Mouse (Mus musculus) ES-E14 (cell line): Measurements from ENCODE around the gene Prkch. TPM values are rescaled to one million over a fixed set of nuclear protein-coding genes. Genes with fewer than 3 reads are reported as not detected.

ENCODE experiments used
- DNase-seq: peaks from one replicate; pipeline ENCODE4 v3.0.0-alpha.2; 2013; ENCODE audit warnings: low read depth, low spot score
- H3K27ac ChIP-seq: 2 replicates; pipeline ENCODE4 v1.5.1; 2012; ENCODE audit warnings: low read depth, mild to moderate bottlenecking, low read length, moderate library complexity, mixed read lengths; ENCODE audit not compliant: poor library complexity, insufficient read depth, severe bottlenecking
- H3K36me3 ChIP-seq: 2 replicates; pipeline ENCODE4 v1.6.1; 2012; ENCODE audit warnings: mild to moderate bottlenecking, low read length, moderate library complexity, mixed read lengths; ENCODE audit not compliant: control insufficient read depth, poor library complexity, insufficient read depth, severe bottlenecking
- H3K4me1 ChIP-seq, 2 experiments: fragments of 150-350 bp in 1 of 2; sonication (generic) in 1 of 2; 2 replicates each; pipeline ENCODE4 v1.6.1; 2012; ENCODE audit warnings: low read length in 2 of 2, mild to moderate bottlenecking in 1 of 2, mixed read lengths in 1 of 2; ENCODE audit not compliant: control insufficient read depth in 2 of 2, insufficient read depth in 2 of 2, poor library complexity in 1 of 2
- H3K4me3 ChIP-seq, 2 experiments: fragments of 150-350 bp in 1 of 2; sonication (generic) in 1 of 2; 2 replicates each; pipeline ENCODE4 v1.5.1; 2012; ENCODE audit warnings: low read length in 2 of 2, low read depth in 1 of 2, mild to moderate bottlenecking in 1 of 2, mixed read lengths in 1 of 2; ENCODE audit not compliant: insufficient read depth in 1 of 2, poor library complexity in 1 of 2, severe bottlenecking in 1 of 2
- H3K9ac ChIP-seq: 2 replicates; pipeline ENCODE4 v1.6.1; 2012; ENCODE audit warnings: low read depth, mild to moderate bottlenecking, low read length, mixed read lengths; ENCODE audit not compliant: poor library complexity, insufficient read depth, severe bottlenecking
- H3K9me3 ChIP-seq: fragments of 150-350 bp; sonication (generic); 2 replicates; pipeline ENCODE4 v1.6.1; 2012; ENCODE audit warnings: low read depth, mild to moderate bottlenecking, low read length; ENCODE audit not compliant: control insufficient read depth, insufficient read depth
- CHD2 ChIP-seq: IDR thresholded peaks from 2 replicates; pipeline ENCODE4 v1.6.1; 2014; ENCODE audit warnings: mild to moderate bottlenecking, low read depth, low read length, inconsistent platforms
- HCFC1 ChIP-seq: IDR thresholded peaks from 2 replicates; pipeline ENCODE4 v1.6.1; 2012; ENCODE audit warnings: low read length, inconsistent platforms, borderline replicate concordance; ENCODE audit not compliant: insufficient read depth
- MAFK ChIP-seq: IDR thresholded peaks from 2 replicates; pipeline ENCODE4 v1.6.1; 2014; ENCODE audit warnings: mild to moderate bottlenecking, low read depth, low read length, inconsistent platforms; ENCODE audit not compliant: insufficient read depth
- ZC3H11A ChIP-seq: IDR thresholded peaks from 2 replicates; pipeline ENCODE4 v1.6.1; 2012; ENCODE audit warnings: low read depth, mild to moderate bottlenecking, inconsistent platforms, low read length, borderline replicate concordance
- ZNF384 ChIP-seq: IDR thresholded peaks from 2 replicates; pipeline ENCODE4 v1.6.1; 2012; ENCODE audit warnings: low read depth, low read length, inconsistent platforms
- in situ Hi-C, 2 experiments: fragments of 600-800 bp; cut with MboI; formaldehyde crosslinking; loops; one replicate each; pipeline ENCODE4 v1.15.1; 2025; ENCODE audit warnings: low sequenced_read_pairs in 2 of 2, inconsistent platforms in 1 of 2; ENCODE audit not compliant: unreplicated experiment in 2 of 2
- total RNA-seq: library from RNA; depleted of rRNA; stranded (reverse); fragments of 300-350 nt; gene quantifications from 2 replicates; pipeline ENCODE4 v1.2.3, GENCODE M21; 2012

The Prkch gene
- total RNA-seq, 1 experiment: 2.8 TPM

GRCm38 (mm10) chr12:73696084-73696483, 111.5 kb downstream of the Prkch start:
- DNase-seq: no peak
- no peak for TF ChIP-seq ZC3H11A
- no peak for TF ChIP-seq CHD2
- TF ChIP-seq MAFK: peak; percentile 86
- Histone ChIP-seq H3K4me1 (peaks cover 0 to 6% of the 10 kb centered on the region in 2 experiments; a peak in 1 of 4 replicates), H3K4me3 (no peak overlapping the region), H3K27ac (no peak overlapping the region), H3K9ac (no peak overlapping the region), H3K9me3 (no peaks in the 10 kb centered on the region), H3K36me3 (no peaks in the 10 kb centered on the region)
- in situ Hi-C loops: no loop called here

- Histone ChIP-seq H3K9me3 (no peaks in the 10 kb centered on the region), H3K27ac (no peak overlapping the region), H3K4me3 (no peak overlapping the region), H3K9ac (no peak overlapping the region), H3K36me3 (no peaks in the 10 kb centered on the region), H3K4me1 (peaks cover 0 to 6% of the 10 kb centered on the region in 2 experiments; a peak in 1 of 4 replicates)
- no peak for DNase-seq
- TF ChIP-seq ZNF384 (no peak), MAFK (no peak), ZC3H11A (no peak), CHD2 (no peak), HCFC1 (no peak)
- in situ Hi-C loops: no loop called here
These were observed 112.3 kb downstream of the Prkch start for GRCm38 (mm10) chr12:73696946-73697345.

DNA sequence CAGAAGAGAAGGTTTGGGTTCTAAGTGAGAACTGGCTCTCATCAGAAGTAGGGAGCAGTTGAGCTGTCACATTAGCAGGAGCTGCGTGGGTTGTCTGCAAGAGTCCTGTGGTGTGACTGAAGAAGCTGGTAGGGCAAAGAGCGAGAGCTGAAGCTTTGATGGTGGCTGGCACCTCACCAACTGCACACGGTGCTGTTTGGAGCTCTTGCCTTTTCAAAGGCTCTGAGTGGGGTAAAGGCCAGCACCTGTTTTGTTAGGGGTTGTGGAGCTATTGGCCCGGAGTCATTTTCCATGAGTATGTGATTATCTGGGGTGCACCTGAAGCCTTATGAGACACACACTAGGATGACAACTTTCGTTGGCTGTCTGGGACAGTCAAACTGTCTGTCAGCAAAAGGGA, 113.8 kb downstream of the Prkch start:
- no peaks in the 10 kb centered on the region for H3K9me3 ChIP-seq
- no peaks in the 10 kb centered on the region for H3K36me3 ChIP-seq
- H3K4me1 ChIP-seq: peaks cover 0 to 6% of the 10 kb centered on the region in 2 experiments; a peak in 1 of 4 replicates
- no peak for TF ChIP-seq MAFK
- no peak for TF ChIP-seq HCFC1
- no peak for TF ChIP-seq CHD2
- in situ Hi-C loops: no loop called here
- DNase-seq: no peak
- H3K4me3 ChIP-seq: no peak overlapping the region
- H3K27ac ChIP-seq: no peak overlapping the region
- H3K9ac ChIP-seq: no peak overlapping the region

- Histone ChIP-seq H3K27ac (no peak overlapping the region), H3K9ac (no peak overlapping the region), H3K9me3 (no peaks in the 10 kb centered on the region), H3K4me1 (peaks cover 0 to 6% of the 10 kb centered on the region in 2 experiments; a peak in 1 of 4 replicates), H3K36me3 (no peaks in the 10 kb centered on the region), H3K4me3 (no peak overlapping the region)
- TF ChIP-seq ZC3H11A (no peak), HCFC1 (no peak), MAFK (no peak)
- no peak for DNase-seq
- in situ Hi-C loops: no loop called here
These were observed 114.2 kb downstream of the Prkch start for GRCm38 (mm10) chr12:73698841-73699240.

- Histone ChIP-seq H3K4me3 (no peak overlapping the region), H3K9ac (no peak overlapping the region), H3K36me3 (no peaks in the 10 kb centered on the region), H3K4me1 (peaks cover 0 to 6% of the 10 kb centered on the region in 2 experiments; a peak in 1 of 4 replicates), H3K9me3 (no peaks in the 10 kb centered on the region), H3K27ac (no peak overlapping the region)
- in situ Hi-C loops: loop anchor here (10.0 to 25.0 kb wide), 2 partner anchors 305 to 588 kb away; no protein-coding TSS in a partner anchor
- TF ChIP-seq ZC3H11A (no peak), CHD2 (no peak), HCFC1 (no peak), ZNF384 (no peak), MAFK (no peak)
- DNase-seq: no peak
These were observed 115.0 kb downstream of the Prkch start for GRCm38 (mm10) chr12:73699471-73700186.
